Mouse (Mus musculus): ENCODE data around the gene B3galt4. TPM values are rescaled to one million over a fixed set of nuclear protein-coding genes. Genes with fewer than 3 reads are reported as not detected.

Gene B3galt4
- polyA plus RNA-seq, 2 experiments from 2014 or later, result 18.7 to 19.0 TPM

- ATAC-seq, result peak; percentile 43
These were observed 48.8 kb downstream of the B3galt4 start for GRCm38 (mm10) chr17:33902491-33902890.

GRCm38 (mm10) chr17:33902079-33902478, 49.2 kb downstream of the B3galt4 start:
- ATAC-seq, result no peak

- no peak for ATAC-seq
These were observed 49.6 kb downstream of the B3galt4 start for GRCm38 (mm10) chr17:33901653-33902052.

- no peak for ATAC-seq
These were observed 50.3 kb downstream of the B3galt4 start for GRCm38 (mm10) chr17:33900989-33901314.

DNA sequence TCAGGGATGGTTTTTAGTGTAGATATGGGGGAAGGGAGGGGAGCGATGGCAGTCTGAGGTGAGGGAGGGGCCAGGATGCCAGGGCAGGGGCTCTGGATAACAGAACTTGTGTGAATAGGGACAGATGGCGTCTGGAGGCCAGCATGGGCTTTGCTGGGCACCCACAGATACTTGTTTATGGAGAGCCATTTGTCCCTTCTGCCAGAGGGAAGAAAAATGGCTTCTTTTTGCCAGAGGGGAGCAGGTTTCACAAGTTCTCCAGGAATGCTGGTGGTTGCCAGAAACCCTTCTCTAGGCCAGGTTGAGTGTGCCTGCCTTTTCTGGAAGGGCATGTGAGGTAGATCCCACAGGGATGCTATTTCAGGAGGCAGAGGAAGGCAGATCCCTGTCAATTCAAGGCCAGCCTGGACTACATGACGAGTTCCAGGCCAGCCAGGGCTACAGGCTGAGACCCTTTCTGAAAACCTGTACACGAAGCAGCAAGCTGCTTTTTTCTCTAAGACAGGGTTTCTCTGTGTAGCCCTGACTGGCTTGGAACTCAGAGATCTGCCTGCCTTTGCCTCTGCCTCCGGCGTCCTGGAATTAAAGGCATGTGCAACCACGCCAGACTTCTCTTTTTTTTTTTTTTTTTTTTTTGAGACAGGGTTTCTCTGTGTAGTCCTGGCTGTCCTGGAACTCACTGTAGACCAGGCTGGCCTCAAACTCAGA, 50.9 kb downstream of the B3galt4 start:
- ATAC-seq, result no peak

Other genes starting within 250 kb of the B3galt4 start
- gene March2, start 232.8 kb downstream of the B3galt4 start, polyA plus RNA-seq (2017; shearing (Covaris generic)), result 10 to 100 TPM; 27.2 to 33.5 TPM
- 100 to 1,000 TPM; 227 to 308 TPM for gene Rab11b, start 191.0 kb downstream of the B3galt4 start, polyA plus RNA-seq (2017; shearing (Covaris generic))
- 1 to 10 TPM; 3.7 to 4.8 TPM for gene Angptl4, start 169.7 kb downstream of the B3galt4 start, polyA plus RNA-seq (2017; shearing (Covaris generic))
- gene Kank3, start 141.0 kb downstream of the B3galt4 start, polyA plus RNA-seq (2017; shearing (Covaris generic)), result 1 to 10 TPM; 1.9 to 3.3 TPM
- gene Rps28, start 126.9 kb downstream of the B3galt4 start, polyA plus RNA-seq (2017; shearing (Covaris generic)), result 1,000 to 10,000 TPM; 1,524 to 2,342 TPM
- 100 to 1,000 TPM; 389 to 432 TPM for gene Ndufa7, start 126.9 kb downstream of the B3galt4 start, polyA plus RNA-seq (2017; shearing (Covaris generic))
- 10 to 100 TPM; 11.4 to 15.9 TPM for gene Cd320, start 108.4 kb downstream of the B3galt4 start, polyA plus RNA-seq (2017; shearing (Covaris generic))
- not detected for gene Gm7029, start 77.7 kb downstream of the B3galt4 start, polyA plus RNA-seq (2017; shearing (Covaris generic))
- 1 to 10 TPM; 1.5 to 2.5 TPM for gene Kifc1, start 60.8 kb downstream of the B3galt4 start, polyA plus RNA-seq (2017; shearing (Covaris generic))
- 10 to 100 TPM in 1 of 2 experiments, 1 to 10 TPM in 1; 6.5 to 15.4 TPM for gene Platr17, start 46.4 kb downstream of the B3galt4 start, polyA plus RNA-seq (2017; shearing (Covaris generic))
- gene Daxx, start 42.1 kb downstream of the B3galt4 start, polyA plus RNA-seq (2017; shearing (Covaris generic)), result 100 to 1,000 TPM in 1 of 2 experiments, 10 to 100 TPM in 1; 97.4 to 149 TPM
- 100 to 1,000 TPM; 299 to 436 TPM for gene Tapbp, start 35.6 kb downstream of the B3galt4 start, polyA plus RNA-seq (2017; shearing (Covaris generic))
- gene Zbtb22, start 35.6 kb downstream of the B3galt4 start, polyA plus RNA-seq (2017; shearing (Covaris generic)), result 1 to 10 TPM; 4.1 to 4.7 TPM
- gene Rgl2, start 21.9 kb downstream of the B3galt4 start, polyA plus RNA-seq (2017; shearing (Covaris generic)), result 10 to 100 TPM; 26.5 to 34.3 TPM
- 100 to 1,000 TPM; 113 to 146 TPM for gene Pfdn6, start 11.1 kb downstream of the B3galt4 start, polyA plus RNA-seq (2017; shearing (Covaris generic))
- gene Wdr46, start 10.8 kb downstream of the B3galt4 start, polyA plus RNA-seq (2017; shearing (Covaris generic)), result 10 to 100 TPM; 11.8 to 16.6 TPM
- 10 to 100 TPM; 25.1 to 28.2 TPM for gene Vps52, start 4.3 kb upstream of the B3galt4 start, polyA plus RNA-seq (2017; shearing (Covaris generic))
- gene Rps18, start 4.5 kb upstream of the B3galt4 start, polyA plus RNA-seq (2017; shearing (Covaris generic)), result 1,000 to 10,000 TPM; 6,680 to 7,218 TPM
- gene H2-K1, start 48.9 kb upstream of the B3galt4 start, polyA plus RNA-seq (2017; shearing (Covaris generic)), result 1,000 to 10,000 TPM; 4,668 to 6,585 TPM
- gene Ring1, start 73.2 kb upstream of the B3galt4 start, polyA plus RNA-seq (2017; shearing (Covaris generic)), result 1 to 10 TPM; 2.2 to 3.4 TPM
- 10 to 100 TPM; 29.3 to 35.2 TPM for gene H2-Ke6, start 76.6 kb upstream of the B3galt4 start, polyA plus RNA-seq (2017; shearing (Covaris generic))
- gene Slc39a7, start 80.2 kb upstream of the B3galt4 start, polyA plus RNA-seq (2017; shearing (Covaris generic)), result 10 to 100 TPM; 34.6 to 49.4 TPM
- 1 to 10 TPM; 7.2 to 9.0 TPM for gene Rxrb, start 80.3 kb upstream of the B3galt4 start, polyA plus RNA-seq (2017; shearing (Covaris generic))
- under 1 TPM; 0.07 to 0.20 TPM for gene Col11a2, start 87.9 kb upstream of the B3galt4 start, polyA plus RNA-seq (2017; shearing (Covaris generic))
- 10 to 100 TPM; 42.9 to 45.4 TPM for gene H2-Oa, start 140.9 kb upstream of the B3galt4 start, polyA plus RNA-seq (2017; shearing (Covaris generic))
- 100 to 1,000 TPM; 152 to 211 TPM for gene H2-DMa, start 168.1 kb upstream of the B3galt4 start, polyA plus RNA-seq (2017; shearing (Covaris generic))
- 100 to 1,000 TPM in 1 of 2 experiments, 10 to 100 TPM in 1; 99.8 to 116 TPM for gene Brd2, start 171.1 kb upstream of the B3galt4 start, polyA plus RNA-seq (2017; shearing (Covaris generic))
- gene H2-DMb2, start 191.8 kb upstream of the B3galt4 start, polyA plus RNA-seq (2017; shearing (Covaris generic)), result 10 to 100 TPM in 1 of 2 experiments, 1 to 10 TPM in 1; 4.8 to 19.7 TPM
- gene H2-DMb1, start 201.6 kb upstream of the B3galt4 start, polyA plus RNA-seq (2017; shearing (Covaris generic)), result 1 to 10 TPM; 1.9 to 3.7 TPM
- gene Tap1, start 236.1 kb upstream of the B3galt4 start, polyA plus RNA-seq (2017; shearing (Covaris generic)), result 100 to 1,000 TPM; 134 to 207 TPM
- 100 to 1,000 TPM; 320 to 348 TPM for gene Psmb9, start 236.3 kb upstream of the B3galt4 start, polyA plus RNA-seq (2017; shearing (Covaris generic))
- 1,000 to 10,000 TPM in 1 of 2 experiments, 100 to 1,000 TPM in 1; 892 to 1,228 TPM for gene Psmb8, start 246.2 kb upstream of the B3galt4 start, polyA plus RNA-seq (2017; shearing (Covaris generic))

All from activated CD4-positive, CD25-positive, alpha-beta regulatory T cell, adult 4 months (primary cell).